Mouse (Mus musculus) adrenal gland, adult (tissue): ENCODE measurements around the gene Iqcd.

Source experiments
- DNase-seq, 2 experiments: peaks; one replicate each; pipeline ENCODE4 v3.0.0; 2022 to 2023; ENCODE audit warnings: low spot score in 1 of 2; ENCODE audit not compliant: inconsistent age in 2 of 2

Iqcd gene

GRCm38 (mm10) chr5:120653873-120654272 lies 65.1 kb downstream of the Iqcd start:
- DNase-seq: no peak

DNA sequence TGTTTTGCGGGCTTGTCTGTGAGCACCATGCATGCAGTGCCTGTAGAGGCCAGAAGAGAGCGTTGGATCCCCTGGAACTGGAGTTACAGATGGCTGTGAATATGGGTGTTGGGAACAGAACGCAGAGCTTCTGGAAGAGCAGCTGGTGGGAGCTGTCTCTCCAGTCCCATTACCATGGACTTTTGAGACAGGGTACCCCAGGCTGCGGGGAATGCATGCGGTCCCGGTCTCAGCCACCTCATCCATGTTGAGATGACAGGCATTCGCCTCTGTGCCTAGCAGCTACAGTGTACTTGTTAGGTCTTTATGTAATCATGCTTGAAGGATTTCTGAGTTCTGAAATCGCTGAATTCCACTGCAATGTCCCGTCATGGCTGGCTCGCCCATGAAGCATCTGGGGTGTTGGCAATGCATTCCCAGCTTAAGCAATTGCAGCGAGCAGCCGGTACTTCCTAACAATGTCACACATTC lies 67.5 kb downstream of the Iqcd start:
- no peak for DNase-seq
